In the genomic region with DNA sequence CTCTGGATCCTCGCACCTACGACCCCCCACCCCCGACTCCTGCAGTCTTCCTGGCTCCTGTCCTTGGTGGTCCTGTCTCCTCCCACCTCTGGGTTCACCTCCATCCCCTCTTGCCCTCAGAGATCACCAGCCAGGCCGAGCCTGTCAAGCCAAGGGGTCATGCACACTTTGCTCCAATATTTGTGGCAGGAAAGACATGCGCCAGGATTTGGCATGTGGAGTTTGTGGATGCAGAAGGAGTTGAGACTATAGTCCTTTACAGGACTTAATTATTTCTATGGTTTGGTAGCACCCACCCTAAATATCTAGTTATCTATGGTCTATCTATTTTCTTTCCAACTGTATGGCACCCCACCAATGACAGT, we compare ENCODE assay signal across 8 mouse cellular contexts. TPM values are rescaled to one million over a fixed set of nuclear protein-coding genes. Genes with fewer than 3 reads are reported as not detected.
A peak's percentile ranks its signal among the peaks of the same experiment; 100 is the strongest.
DNase-seq lines count a peak whose midpoint lies in the region; ATAC-seq lines count a peak whose summit lies in the region.

No protein-coding gene starts in this region.

- 5% methylated on average over 5 of the region's 5 CpGs for WGBS in hindbrain, embryonic 11.5 days
- WGBS in midbrain, embryonic 13.5 days = 12% methylated on average over 5 of the region's 5 CpGs

- peak overlapping the region; percentile 85 for H3K4me2 ChIP-seq in hindbrain, embryonic 11.5 days (replicated peaks; ENCODE audit: low read depth, low read length)
- H3K4me2 ChIP-seq in midbrain, embryonic 13.5 days (replicated peaks) = peak overlapping the region; percentile 80

- peak overlapping the region; percentile 69 for H3K9ac ChIP-seq in hindbrain, embryonic 11.5 days (ENCODE audit: low read depth, low read length)
- peak overlapping the region; percentile 61 for H3K9ac ChIP-seq in midbrain, embryonic 13.5 days (replicated peaks)

- ATAC-seq in hindbrain, embryonic 11.5 days (ENCODE audit: low FRiP score) = no peak
- ATAC-seq in midbrain, embryonic 13.5 days = no peak

- no peaks in the 10 kb centered on the region for H3K36me3 ChIP-seq in hindbrain, embryonic 11.5 days (ENCODE audit: control insufficient read depth, insufficient read depth, low read length)
- H3K36me3 ChIP-seq in midbrain, embryonic 13.5 days = no peaks in the 10 kb centered on the region

- H3K4me3 ChIP-seq in hindbrain, embryonic 11.5 days (ENCODE audit: low read depth, low read length) = peak overlapping the region; percentile 49
- H3K4me3 ChIP-seq in midbrain, embryonic 13.5 days (replicated peaks) = peak overlapping the region; percentile 51

- no peaks in the 10 kb centered on the region for H3K27me3 ChIP-seq in hindbrain, embryonic 11.5 days (ENCODE audit: control insufficient read depth, insufficient read depth, low read length)
- H3K27me3 ChIP-seq in midbrain, embryonic 13.5 days = no peaks in the 10 kb centered on the region

- no peaks in the 10 kb centered on the region; the same call in 1 of the 2 replicates for H3K4me1 ChIP-seq in hindbrain, embryonic 11.5 days (replicated peaks; ENCODE audit: control insufficient read depth, insufficient read depth, low read length)
- H3K4me1 ChIP-seq in midbrain, embryonic 13.5 days (replicated peaks) = peaks cover 25% of the 10 kb centered on the region; the same call in 1 of the 2 replicates

- H3K27ac ChIP-seq in hindbrain, embryonic 11.5 days (ENCODE audit: low read depth, low read length) = peak overlapping the region; percentile 62; the same call in 1 of the 2 replicates
- no peak overlapping the region for H3K27ac ChIP-seq in midbrain, embryonic 13.5 days

- H3K9me3 ChIP-seq in hindbrain, embryonic 11.5 days (ENCODE audit: control insufficient read depth, low read length) = no peaks in the 10 kb centered on the region
- H3K9me3 ChIP-seq in midbrain, embryonic 13.5 days = no peaks in the 10 kb centered on the region

- peak; percentile 22 for DNase-seq in kidney, adult 18-20 months
- no peak for DNase-seq in kidney, adult 9 months
- peak; percentile 41 for DNase-seq in R1 (ENCODE audit: low read depth, low spot score)
- DNase-seq in hindbrain, embryonic 11.5 days (ENCODE audit: low spot score) = no peak
- DNase-seq in retina, postnatal 1 day = no peak
- no peak for DNase-seq in left cerebral cortex, postnatal 36 days (ENCODE audit: low spot score in 2 of 2)
- no peak for DNase-seq in left cerebral cortex, postnatal 14 days (ENCODE audit: low spot score in 2 of 2)

- intact Hi-C loops in left cerebral cortex, postnatal 36 days (cut with DNase I) = loop anchor here (5.0 kb wide), 1 partner anchor 34 kb away; no protein-coding TSS in a partner anchor
- intact Hi-C loops in left cerebral cortex, postnatal 14 days (cut with DNase I) = no loop called here

RNA-seq across cellular contexts. Expression of gene Ston1, which starts 0.6 kb away (rescaled TPM):
- 4.8 and 7.2 TPM in 2 replicates for polyA plus RNA-seq in hindbrain, embryonic 11.5 days (2014; fragmentation: Nextera tagmentation; extraction: Ambion mirVana)
- 0.89 and 1.7 TPM in 2 replicates for polyA plus RNA-seq in midbrain, embryonic 13.5 days (2015; fragmentation: Nextera tagmentation; extraction: Ambion mirVana)
- total RNA-seq in left cerebral cortex, postnatal 36 days (2021) = 1 to 10 TPM; 5.8 to 6.2 TPM
- total RNA-seq in left cerebral cortex, postnatal 14 days (2021) = 1 to 10 TPM; 4.4 to 6.6 TPM

Comparison
In these comparisons a context has a peak if more than half of its experiments do, and no peak if none do; other contexts are left out.
1. DNase-seq: peak in kidney, adult 18-20 months (single experiment) and R1 (single experiment); none in kidney, adult 9 months (single experiment), hindbrain, embryonic 11.5 days (single experiment), retina, postnatal 1 day (single experiment), left cerebral cortex, postnatal 36 days (0 of 2) and left cerebral cortex, postnatal 14 days (0 of 2).